Mouse (Mus musculus) midbrain, embryonic 12.5 days (tissue): ENCODE measurements around the gene Rtp2. TPM values are rescaled to one million over a fixed set of nuclear protein-coding genes. Genes with fewer than 3 reads are reported as not detected.

Experiments
- ATAC-seq: fragments of 200-750 bp; cut with Nextera tagmentation; 2 replicates; pipeline ENCODE4 v1.8.0; 2017; ENCODE audit warnings: low read depth, moderate TSS enrichment, moderate library complexity; ENCODE audit not compliant: low FRiP score
- H3K27ac ChIP-seq: fragments of 300-500 bp; sonication (generic); replicated peaks from 2 replicates; pipeline ENCODE4 v1.5.1; 2016; ENCODE audit warnings: mild to moderate bottlenecking
- H3K27me3 ChIP-seq: fragments of 300-500 bp; sonication (generic); 2 replicates; pipeline ENCODE4 v1.6.1; 2016; ENCODE audit warnings: mild to moderate bottlenecking
- H3K36me3 ChIP-seq: fragments of 300-500 bp; sonication (generic); 2 replicates; pipeline ENCODE4 v1.6.1; 2016
- H3K4me1 ChIP-seq: fragments of 300-500 bp; sonication (generic); 2 replicates; pipeline ENCODE4 v1.6.1; 2016
- H3K4me2 ChIP-seq: fragments of 300-500 bp; sonication (generic); replicated peaks from 2 replicates; pipeline ENCODE4 v1.6.1; 2016; ENCODE audit warnings: mild to moderate bottlenecking, moderate library complexity
- H3K4me3 ChIP-seq: fragments of 300-500 bp; sonication (generic); 2 replicates; pipeline ENCODE4 v1.5.1; 2016; ENCODE audit warnings: mild to moderate bottlenecking
- H3K9ac ChIP-seq: fragments of 300-500 bp; sonication (generic); replicated peaks from 2 replicates; pipeline ENCODE4 v1.6.1; 2016; ENCODE audit warnings: mild to moderate bottlenecking, moderate library complexity
- H3K9me3 ChIP-seq: fragments of 300-500 bp; sonication (generic); 2 replicates; pipeline ENCODE4 v1.6.1; 2016; ENCODE audit warnings: mild to moderate bottlenecking
- WGBS: fragments of 180-500 bp; shearing (Covaris S2); methylation state at CpG from one replicate; pipeline ENCODE4 v1.1.7; 2016; 5-methylcytosine and 5-hydroxymethylcytosine counted together
- polyA plus RNA-seq: library from polyadenylated mRNA; unstranded; fragments of >200 nt; fragmentation: Nextera tagmentation; extraction: Ambion mirVana; gene quantifications from 2 replicates; pipeline ENCODE4 v1.2.1, GENCODE M21; 2016

Rtp2 gene
- not detected in 2 replicates for polyA plus RNA-seq

DNA sequence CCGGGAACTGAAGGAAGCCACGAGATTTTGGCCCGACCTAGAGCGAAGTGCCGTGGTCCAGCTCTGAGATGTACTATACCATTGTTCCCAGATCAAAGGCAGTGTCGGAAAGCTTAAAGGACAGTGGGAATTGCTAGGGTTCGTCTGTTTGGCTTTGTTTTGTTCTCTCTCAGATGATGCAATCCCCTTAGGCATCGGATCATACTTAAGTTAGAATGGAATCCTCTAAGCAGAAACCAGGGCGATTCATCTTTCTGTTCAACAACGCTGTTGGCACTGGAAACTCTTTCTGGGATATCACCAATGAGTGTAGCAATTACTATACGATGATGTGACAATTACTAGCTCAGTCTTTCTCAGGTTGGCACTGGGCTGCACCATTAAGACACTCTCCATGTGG is at the start of gene Rtp2:
Gene Rtp2 (minus strand): TSS at position 101 of the 400 bp plus-strand sequence.
- no peaks in the 10 kb centered on the region for H3K27me3 ChIP-seq
- no peaks in the 10 kb centered on the region for H3K9me3 ChIP-seq
- no peaks in the 10 kb centered on the region for H3K36me3 ChIP-seq
- H3K4me3 ChIP-seq: no peak within 1 kb of the TSS
- ATAC-seq: no peak
- H3K9ac ChIP-seq: no peak within 1 kb of the TSS
- H3K4me2 ChIP-seq: no peak within 1 kb of the TSS
- WGBS: 69% methylated on average over 11 of the region's 11 CpGs
- no peak within 1 kb of the TSS for H3K27ac ChIP-seq
- H3K4me1 ChIP-seq: no peaks in the 10 kb centered on the region

GRCm38 (mm10) chr16:23980991-23981720 is 49.0 kb upstream of the Rtp2 start:
- Histone ChIP-seq H3K4me1 (peaks cover 43% of the 10 kb centered on the region), H3K4me3 (peak overlapping the region; percentile 36), H3K27me3 (peaks cover 74% of the 10 kb centered on the region), H3K9me3 (no peaks in the 10 kb centered on the region), H3K27ac (no peak overlapping the region), H3K36me3 (no peaks in the 10 kb centered on the region), H3K4me2 (peak overlapping the region; percentile 69), H3K9ac (peak overlapping the region; percentile 47)
- no peak for ATAC-seq
- under 1% methylated on average over 30 of the region's 32 CpGs for WGBS

- no peaks in the 10 kb centered on the region for H3K9me3 ChIP-seq
- peak overlapping the region; percentile 47 for H3K9ac ChIP-seq
- peaks cover 67% of the 10 kb centered on the region for H3K27me3 ChIP-seq
- H3K36me3 ChIP-seq: no peaks in the 10 kb centered on the region
- ATAC-seq: no peak
- 3% methylated on average over 11 of the region's 11 CpGs for WGBS
- peak overlapping the region; percentile 36; the same call in 1 of the 2 replicates for H3K4me3 ChIP-seq
- H3K27ac ChIP-seq: no peak overlapping the region
- H3K4me2 ChIP-seq: peak overlapping the region; percentile 69
- H3K4me1 ChIP-seq: peaks cover 42% of the 10 kb centered on the region
Observed at GRCm38 (mm10) chr16:23980201-23980870, 48.1 kb upstream of the Rtp2 start.

- Histone ChIP-seq H3K9me3 (no peaks in the 10 kb centered on the region), H3K4me2 (no peak overlapping the region), H3K4me1 (peaks cover 35% of the 10 kb centered on the region), H3K4me3 (no peak overlapping the region), H3K9ac (no peak overlapping the region), H3K27me3 (peaks cover 58% of the 10 kb centered on the region), H3K36me3 (no peaks in the 10 kb centered on the region), H3K27ac (no peak overlapping the region)
- WGBS: 86% methylated on average over 9 of the region's 9 CpGs
- no peak for ATAC-seq
Observed at GRCm38 (mm10) chr16:23979446-23979845, 47.3 kb upstream of the Rtp2 start.

GRCm38 (mm10) chr16:23978495-23978894 is 46.3 kb upstream of the Rtp2 start:
- H3K9ac ChIP-seq: no peak overlapping the region
- no peaks in the 10 kb centered on the region for H3K9me3 ChIP-seq
- peaks cover 50% of the 10 kb centered on the region for H3K27me3 ChIP-seq
- peaks cover 29% of the 10 kb centered on the region for H3K4me1 ChIP-seq
- WGBS: 80% methylated on average over 4 of the region's 4 CpGs
- H3K27ac ChIP-seq: no peak overlapping the region
- no peak overlapping the region for H3K4me2 ChIP-seq
- no peaks in the 10 kb centered on the region for H3K36me3 ChIP-seq
- no peak overlapping the region for H3K4me3 ChIP-seq
- ATAC-seq: no peak

DNA sequence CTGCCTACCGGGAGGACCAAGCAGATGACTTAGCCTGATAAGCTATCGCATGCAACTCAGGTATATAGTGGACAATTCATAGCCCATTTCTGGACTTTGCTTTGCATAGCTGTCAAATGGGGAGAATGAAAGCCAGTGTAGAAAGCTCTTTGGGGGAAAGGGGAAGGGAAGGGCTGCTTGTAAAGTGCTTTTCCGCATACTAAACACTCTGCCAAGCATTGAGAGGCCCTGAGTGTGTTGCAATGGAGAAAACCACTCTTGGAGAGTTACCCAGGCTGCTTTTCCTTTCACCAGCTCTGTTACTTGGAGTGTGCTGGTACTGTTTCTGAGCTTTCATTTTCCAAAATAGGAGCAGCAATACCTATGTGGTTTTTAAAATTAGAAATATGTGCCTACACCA is 45.5 kb upstream of the Rtp2 start:
- 76% methylated on average over 3 of the region's 3 CpGs for WGBS
- ATAC-seq: no peak
- no peak overlapping the region for H3K4me2 ChIP-seq

DNA sequence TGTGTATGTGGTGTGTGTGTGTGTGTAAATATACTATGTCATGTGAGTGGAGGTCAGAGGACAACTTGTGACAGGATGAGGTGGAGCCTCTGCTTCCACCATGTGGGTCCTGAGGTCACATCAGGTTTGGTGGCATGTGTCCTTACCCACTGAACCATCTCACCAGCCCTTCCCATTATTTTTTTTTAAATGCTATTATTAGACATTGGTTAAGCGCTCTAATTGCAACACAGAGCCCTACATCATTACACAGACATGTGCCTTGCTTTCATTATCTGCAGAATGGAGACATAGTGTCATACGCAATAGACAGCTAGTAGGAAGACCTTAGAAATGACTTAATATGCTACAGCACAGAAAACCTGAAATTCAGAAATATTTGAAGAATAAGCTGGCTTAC is 44.0 kb upstream of the Rtp2 start:
- ATAC-seq: no peak
- H3K9ac ChIP-seq: no peak overlapping the region
- H3K9me3 ChIP-seq: no peaks in the 10 kb centered on the region
- 96% methylated on average over 2 of the region's 2 CpGs for WGBS
- H3K27ac ChIP-seq: no peak overlapping the region
- H3K4me1 ChIP-seq: peaks cover 10% of the 10 kb centered on the region; the same call in 1 of the 2 replicates
- peaks cover 33% of the 10 kb centered on the region for H3K27me3 ChIP-seq
- H3K4me3 ChIP-seq: no peak overlapping the region
- H3K4me2 ChIP-seq: no peak overlapping the region
- no peaks in the 10 kb centered on the region for H3K36me3 ChIP-seq

More for the DNA sequence above, 45.5 kb upstream of the Rtp2 start:
- Histone ChIP-seq H3K27me3 (peaks cover 44% of the 10 kb centered on the region), H3K4me1 (peaks cover 22% of the 10 kb centered on the region), H3K36me3 (no peaks in the 10 kb centered on the region), H3K27ac (no peak overlapping the region), H3K9ac (no peak overlapping the region), H3K9me3 (no peaks in the 10 kb centered on the region), H3K4me3 (no peak overlapping the region)

- no peak overlapping the region for H3K4me2 ChIP-seq
- no peaks in the 10 kb centered on the region for H3K9me3 ChIP-seq
- H3K4me3 ChIP-seq: no peak overlapping the region
- WGBS: 84% methylated on average over 9 of the region's 9 CpGs
- H3K4me1 ChIP-seq: no peaks in the 10 kb centered on the region
- H3K27ac ChIP-seq: no peak overlapping the region
- no peak for ATAC-seq
- H3K9ac ChIP-seq: no peak overlapping the region
- H3K27me3 ChIP-seq: peaks cover 10% of the 10 kb centered on the region
- H3K36me3 ChIP-seq: no peaks in the 10 kb centered on the region
Observed at GRCm38 (mm10) chr16:23973635-23974367, 41.6 kb upstream of the Rtp2 start.

GRCm38 (mm10) chr16:23972901-23973300 is 40.7 kb upstream of the Rtp2 start:
- 76% methylated on average over 11 of the region's 11 CpGs for WGBS
- Histone ChIP-seq H3K4me3 (no peak overlapping the region), H3K27me3 (peaks cover 4% of the 10 kb centered on the region; the same call in 1 of the 2 replicates), H3K36me3 (no peaks in the 10 kb centered on the region), H3K4me2 (no peak overlapping the region), H3K27ac (no peak overlapping the region), H3K9me3 (no peaks in the 10 kb centered on the region), H3K4me1 (no peaks in the 10 kb centered on the region), H3K9ac (no peak overlapping the region)
- no peak for ATAC-seq

- Histone ChIP-seq H3K4me2 (no peak overlapping the region), H3K27me3 (no peaks in the 10 kb centered on the region), H3K36me3 (no peaks in the 10 kb centered on the region), H3K4me1 (no peaks in the 10 kb centered on the region), H3K4me3 (no peak overlapping the region), H3K27ac (no peak overlapping the region), H3K9me3 (no peaks in the 10 kb centered on the region), H3K9ac (no peak overlapping the region)
- no peak for ATAC-seq
- 81% methylated on average over 20 of the region's 20 CpGs for WGBS
Observed at GRCm38 (mm10) chr16:23972126-23972740, 40.0 kb upstream of the Rtp2 start.

GRCm38 (mm10) chr16:23969919-23970318 is 37.7 kb upstream of the Rtp2 start:
- H3K4me1 ChIP-seq: no peaks in the 10 kb centered on the region
- no peaks in the 10 kb centered on the region for H3K36me3 ChIP-seq
- H3K27me3 ChIP-seq: no peaks in the 10 kb centered on the region
- no peak for ATAC-seq
- no peak overlapping the region for H3K4me2 ChIP-seq
- no peak overlapping the region for H3K27ac ChIP-seq
- 79% methylated on average over 14 of the region's 14 CpGs for WGBS
- H3K9ac ChIP-seq: no peak overlapping the region
- no peaks in the 10 kb centered on the region for H3K9me3 ChIP-seq
- no peak overlapping the region for H3K4me3 ChIP-seq
